In genomic region chr9:41890273-41891141, GRCm38 (mm10) we compare ENCODE assay signal across 8 mouse cellular contexts.
DNase-seq lines count a peak whose midpoint lies in the region; ATAC-seq lines count a peak whose summit lies in the region.

No protein-coding gene starts in this region.

- no peaks in the 10 kb centered on the region for H3K9me3 ChIP-seq in forebrain, embryonic 12.5 days
- H3K9me3 ChIP-seq in heart, embryonic 14.5 days (ENCODE audit: control insufficient read depth, low read length), result no peaks in the 10 kb centered on the region
- no peaks in the 10 kb centered on the region for H3K9me3 ChIP-seq in liver, embryonic 11.5 days (ENCODE audit: control insufficient read depth, low read length)
- H3K9me3 ChIP-seq in neural tube, embryonic 12.5 days, result no peaks in the 10 kb centered on the region

- peak; percentile 26 for DNase-seq in thymus, postnatal 4 days
- DNase-seq in thymus, postnatal 0 days (ENCODE audit: low spot score), result no peak
- peak; percentile 26 to 31 for DNase-seq in kidney, postnatal 36 days
- DNase-seq in liver, embryonic 11.5 days (ENCODE audit: low spot score), result peak; percentile 75
- peak; percentile 20 for DNase-seq in urinary bladder, postnatal 10 days (ENCODE audit: low spot score)

- H3K36me3 ChIP-seq in forebrain, embryonic 12.5 days (replicated peaks), result no peaks in the 10 kb centered on the region
- no peaks in the 10 kb centered on the region for H3K36me3 ChIP-seq in heart, embryonic 14.5 days (ENCODE audit: control insufficient read depth, insufficient read depth, low read length)
- H3K36me3 ChIP-seq in liver, embryonic 11.5 days (ENCODE audit: control insufficient read depth, insufficient read depth, low read length), result no peaks in the 10 kb centered on the region
- no peaks in the 10 kb centered on the region for H3K36me3 ChIP-seq in neural tube, embryonic 12.5 days

- WGBS in forebrain, embryonic 12.5 days, result 1% methylated on average over 42 of the region's 42 CpGs
- 3% methylated on average over 42 of the region's 42 CpGs for WGBS in heart, embryonic 14.5 days
- WGBS in liver, embryonic 11.5 days, result 4% methylated on average over 42 of the region's 42 CpGs
- WGBS in neural tube, embryonic 12.5 days, result 1% methylated on average over 41 of the region's 42 CpGs

- H3K4me3 ChIP-seq in forebrain, embryonic 12.5 days (replicated peaks), result peak overlapping the region; percentile 21
- peak overlapping the region; percentile 35 to 37 for H3K4me3 ChIP-seq in heart, embryonic 14.5 days (ENCODE audit: control insufficient read depth in 1 of 2, insufficient read depth in 1 of 2, low read depth in 1 of 2, low read length in 2 of 2)
- H3K4me3 ChIP-seq in liver, embryonic 11.5 days (ENCODE audit: low read depth, low read length), result peak overlapping the region; percentile 29
- H3K4me3 ChIP-seq in neural tube, embryonic 12.5 days, result peak overlapping the region; percentile 16

- H3K9ac ChIP-seq in forebrain, embryonic 12.5 days, result peak overlapping the region; percentile 13
- peak overlapping the region; percentile 73 for H3K9ac ChIP-seq in heart, embryonic 14.5 days (ENCODE audit: low read length)
- peak overlapping the region; percentile 46; the same call in 1 of the 2 replicates for H3K9ac ChIP-seq in liver, embryonic 11.5 days (ENCODE audit: low read depth, low read length)
- peak overlapping the region; percentile 48 for H3K9ac ChIP-seq in neural tube, embryonic 12.5 days

- peak overlapping the region; percentile 42 for H3K4me2 ChIP-seq in forebrain, embryonic 12.5 days
- peak overlapping the region; percentile 80 for H3K4me2 ChIP-seq in heart, embryonic 14.5 days (ENCODE audit: low read length)
- H3K4me2 ChIP-seq in liver, embryonic 11.5 days, result peak overlapping the region; percentile 60
- peak overlapping the region; percentile 56 for H3K4me2 ChIP-seq in neural tube, embryonic 12.5 days (replicated peaks)

- ATAC-seq in forebrain, embryonic 12.5 days (ENCODE audit: low FRiP score), result peak; percentile 95
- peak; percentile 79 for ATAC-seq in heart, embryonic 14.5 days (ENCODE audit: insufficient number of reproducible peaks, insufficient read depth, low FRiP score, low read depth)
- ATAC-seq in liver, embryonic 11.5 days (replicated peaks; ENCODE audit: low FRiP score), result peak; percentile 78
- peak; percentile 98 for ATAC-seq in neural tube, embryonic 12.5 days (ENCODE audit: low FRiP score, low read depth)

- H3K27ac ChIP-seq in forebrain, embryonic 12.5 days, result peak overlapping the region; percentile 94
- H3K27ac ChIP-seq in heart, embryonic 14.5 days (replicated peaks in 1 of 2; ENCODE audit: control insufficient read depth in 1 of 2, insufficient read depth in 1 of 2, low read depth in 2 of 2, low read length in 2 of 2), result peak overlapping the region; percentile 79 to 85
- H3K27ac ChIP-seq in liver, embryonic 11.5 days (ENCODE audit: low read depth, low read length), result peak overlapping the region; percentile 74
- H3K27ac ChIP-seq in neural tube, embryonic 12.5 days, result peak overlapping the region; percentile 90

- H3K4me1 ChIP-seq in forebrain, embryonic 12.5 days, result peaks cover 31% of the 10 kb centered on the region
- H3K4me1 ChIP-seq in heart, embryonic 14.5 days (ENCODE audit: control insufficient read depth in 2 of 2, insufficient read depth in 2 of 2, low read length in 2 of 2), result peaks cover 15 to 20% of the 10 kb centered on the region in 2 experiments
- 0 out of 2 replicates have a peak, but pooled peaks cover 3% of the 10 kb centered on the region for H3K4me1 ChIP-seq in liver, embryonic 11.5 days (replicated peaks; ENCODE audit: control insufficient read depth, insufficient read depth, low read length)
- H3K4me1 ChIP-seq in neural tube, embryonic 12.5 days, result peaks cover 19% of the 10 kb centered on the region

- no peaks in the 10 kb centered on the region; the same call in 1 of the 2 replicates for H3K27me3 ChIP-seq in forebrain, embryonic 12.5 days
- H3K27me3 ChIP-seq in heart, embryonic 14.5 days (ENCODE audit: control insufficient read depth, insufficient read depth, low read length), result no peaks in the 10 kb centered on the region
- H3K27me3 ChIP-seq in liver, embryonic 11.5 days (replicated peaks; ENCODE audit: control insufficient read depth, insufficient read depth, low read length), result peaks cover 7% of the 10 kb centered on the region
- no peaks in the 10 kb centered on the region for H3K27me3 ChIP-seq in neural tube, embryonic 12.5 days (replicated peaks)

Comparison
In these comparisons a context has a peak if more than half of its experiments do, and no peak if none do; other contexts are left out.
1. H3K9ac ChIP-seq: peak in every context shown above with its lines; median percentile 73 in heart, embryonic 14.5 days; 48 in neural tube, embryonic 12.5 days; 46 in liver, embryonic 11.5 days; 13 in forebrain, embryonic 12.5 days.